Mouse (Mus musculus): Measurements from ENCODE around the gene Ifrd2. TPM values are rescaled to one million over a fixed set of nuclear protein-coding genes. Genes with fewer than 3 reads are reported as not detected.

Gene Ifrd2
- total RNA-seq, 2 experiments from 2014 or later, result 10.5 to 10.9 TPM

GRCm38 (mm10) chr9:107593101-107593976, 5.9 kb downstream of the Ifrd2 start:
- no peak for TF ChIP-seq CTCF (IDR thresholded peaks at IDR 0.05)
- DNase-seq (ENCODE audit: extremely low spot score in 1 of 2, low spot score in 2 of 2), result no peak
- H3K27ac ChIP-seq, result no peak overlapping the region
- no peak overlapping the region for H3K4me3 ChIP-seq
- intact Hi-C loops (cut with DNase I), result no loop called here

GRCm38 (mm10) chr9:107594281-107595062, 7.0 kb downstream of the Ifrd2 start:
- TF ChIP-seq CTCF (IDR thresholded peaks at IDR 0.05), result no peak
- H3K4me3 ChIP-seq, result no peak overlapping the region

GRCm38 (mm10) chr9:107596619-107597569, 9.5 kb downstream of the Ifrd2 start:
- intact Hi-C loops (cut with DNase I), result no loop called here
- H3K27ac ChIP-seq, result no peak overlapping the region
- no peak for TF ChIP-seq CTCF (IDR thresholded peaks at IDR 0.05)
- H3K4me3 ChIP-seq, result no peak overlapping the region
- no peak for DNase-seq (ENCODE audit: extremely low spot score in 1 of 2, low spot score in 2 of 2)

More at GRCm38 (mm10) chr9:107594281-107595062, 7.0 kb downstream of the Ifrd2 start:
- intact Hi-C loops (cut with DNase I), result no loop called here
- DNase-seq (ENCODE audit: extremely low spot score in 1 of 2, low spot score in 2 of 2), result no peak
- H3K27ac ChIP-seq, result no peak overlapping the region

- intact Hi-C loops (cut with DNase I), result no loop called here
- DNase-seq (ENCODE audit: extremely low spot score in 1 of 2, low spot score in 2 of 2), result no peak
- H3K27ac ChIP-seq, result no peak overlapping the region
- H3K4me3 ChIP-seq, result no peak overlapping the region
- no peak for TF ChIP-seq CTCF (IDR thresholded peaks at IDR 0.05)
Observed at GRCm38 (mm10) chr9:107598385-107598784, 10.9 kb downstream of the Ifrd2 start.

- intact Hi-C loops (cut with DNase I), result no loop called here
- no peak for TF ChIP-seq CTCF (IDR thresholded peaks at IDR 0.05)
- H3K4me3 ChIP-seq, result no peak overlapping the region
- DNase-seq (ENCODE audit: extremely low spot score in 1 of 2, low spot score in 2 of 2), result no peak
- H3K27ac ChIP-seq, result no peak overlapping the region
Observed at GRCm38 (mm10) chr9:107599433-107599832, 12.0 kb downstream of the Ifrd2 start.

GRCm38 (mm10) chr9:107599842-107600241, 12.4 kb downstream of the Ifrd2 start:
- DNase-seq (ENCODE audit: extremely low spot score in 1 of 2, low spot score in 2 of 2), result no peak
- no peak for TF ChIP-seq CTCF (IDR thresholded peaks at IDR 0.05)
- Histone ChIP-seq H3K27ac (no peak overlapping the region), H3K4me3 (no peak overlapping the region)
- intact Hi-C loops (cut with DNase I), result no loop called here

- intact Hi-C loops (cut with DNase I), result no loop called here
- DNase-seq (ENCODE audit: extremely low spot score in 1 of 2, low spot score in 2 of 2), result no peak
- no peak overlapping the region for H3K27ac ChIP-seq
- no peak overlapping the region for H3K4me3 ChIP-seq
- peak; percentile 30 for TF ChIP-seq CTCF (IDR thresholded peaks at IDR 0.05)
Observed at GRCm38 (mm10) chr9:107600745-107601144, 13.3 kb downstream of the Ifrd2 start.

- no peak overlapping the region for H3K4me3 ChIP-seq
- no peak for TF ChIP-seq CTCF (IDR thresholded peaks at IDR 0.05)
- no peak for DNase-seq (ENCODE audit: extremely low spot score in 1 of 2, low spot score in 2 of 2)
- H3K27ac ChIP-seq, result no peak overlapping the region
- intact Hi-C loops (cut with DNase I), result no loop called here
Observed at GRCm38 (mm10) chr9:107601275-107601674, 13.8 kb downstream of the Ifrd2 start.

GRCm38 (mm10) chr9:107602068-107602648, 14.7 kb downstream of the Ifrd2 start:
- intact Hi-C loops (cut with DNase I), result loop anchor here (1.0 to 2.0 kb wide), 3 partner anchors 42 to 133 kb away; no protein-coding TSS in a partner anchor
- no peak overlapping the region for H3K4me3 ChIP-seq
- no peak overlapping the region for H3K27ac ChIP-seq
- DNase-seq (ENCODE audit: extremely low spot score in 1 of 2, low spot score in 2 of 2), result peak; percentile 88 to 97
- TF ChIP-seq CTCF (IDR thresholded peaks at IDR 0.05), result peak; percentile 99

GRCm38 (mm10) chr9:107603251-107603650, 15.8 kb downstream of the Ifrd2 start:
- no peak for TF ChIP-seq CTCF (IDR thresholded peaks at IDR 0.05)
- H3K27ac ChIP-seq, result no peak overlapping the region
- DNase-seq (ENCODE audit: extremely low spot score in 1 of 2, low spot score in 2 of 2), result no peak
- no peak overlapping the region for H3K4me3 ChIP-seq
- intact Hi-C loops (cut with DNase I), result loop anchor here (2.0 kb wide), 1 partner anchor 132 kb away; no protein-coding TSS in a partner anchor
